Mouse (Mus musculus): Measurements from ENCODE around the gene Lztr1. TPM values are rescaled to one million over a fixed set of nuclear protein-coding genes. Genes with fewer than 3 reads are reported as not detected.

The Lztr1 gene
- polyA plus RNA-seq, 1 experiment from 2014 or later, result 78.4 TPM

- WGBS, result 2% methylated on average over 47 of the region's 47 CpGs
- H3K4me1 ChIP-seq (ENCODE audit: insufficient read depth), result no peaks in the 10 kb centered on the region
- DNase-seq, result peak; percentile 38
These were observed 18.9 kb upstream of the Lztr1 start, which contains the start of gene Aifm3 for GRCm38 (mm10) chr16:17489469-17490111. TSS of gene Aifm3 (plus strand) at chr16:17489611.

GRCm38 (mm10) chr16:17491154-17491553, 17.3 kb upstream of the Lztr1 start:
- WGBS, result 81% methylated on average over 5 of the region's 5 CpGs
- Histone ChIP-seq H3K4me2 (no peak overlapping the region), H3K4me1 (ENCODE audit: insufficient read depth) (no peaks in the 10 kb centered on the region), H3K4me3 (ENCODE audit: low read depth, low read length) (no peak overlapping the region), H3K27ac (ENCODE audit: low read depth) (no peak overlapping the region), H3K9ac (no peak overlapping the region), H3K9me3 (ENCODE audit: low read depth, low read length) (no peaks in the 10 kb centered on the region), H3K36me3 (ENCODE audit: insufficient read depth) (peaks cover 19% of the 10 kb centered on the region), H3K27me3 (ENCODE audit: insufficient read depth, low read length) (peaks cover 7% of the 10 kb centered on the region; the same call in 1 of the 2 replicates)
- no peak for DNase-seq
- no peak for ATAC-seq (ENCODE audit: insufficient read depth)
- TF ChIP-seq CTCF (IDR thresholded peaks at IDR 0.05; ENCODE audit: low read depth), result no peak

More at GRCm38 (mm10) chr16:17489469-17490111, 18.9 kb upstream of the Lztr1 start, which contains the start of gene Aifm3:
- H3K36me3 ChIP-seq (ENCODE audit: insufficient read depth), result peaks cover 35% of the 10 kb centered on the region
- peak within 1 kb of the TSS; percentile 79 for H3K4me2 ChIP-seq
- peak; percentile 78 for ATAC-seq (ENCODE audit: insufficient read depth)
- no peak within 1 kb of the TSS for H3K27ac ChIP-seq (ENCODE audit: low read depth)
- peaks cover 7% of the 10 kb centered on the region; the same call in 1 of the 2 replicates for H3K27me3 ChIP-seq (ENCODE audit: insufficient read depth, low read length)
- H3K9me3 ChIP-seq (ENCODE audit: low read depth, low read length), result no peaks in the 10 kb centered on the region
- H3K9ac ChIP-seq, result peak within 1 kb of the TSS; percentile 42
- TF ChIP-seq CTCF (IDR thresholded peaks at IDR 0.05; ENCODE audit: low read depth), result no peak
- peak within 1 kb of the TSS; percentile 41 for H3K4me3 ChIP-seq (ENCODE audit: low read depth, low read length)

GRCm38 (mm10) chr16:17491896-17492561, 16.5 kb upstream of the Lztr1 start:
- H3K4me1 ChIP-seq (ENCODE audit: insufficient read depth), result no peaks in the 10 kb centered on the region
- no peak overlapping the region for H3K4me2 ChIP-seq
- H3K9me3 ChIP-seq (ENCODE audit: low read depth, low read length), result no peaks in the 10 kb centered on the region
- H3K36me3 ChIP-seq (ENCODE audit: insufficient read depth), result peaks cover 11% of the 10 kb centered on the region; the same call in 1 of the 2 replicates
- WGBS, result 64% methylated on average over 5 of the region's 5 CpGs
- DNase-seq (no peak), ATAC-seq (ENCODE audit: insufficient read depth) (no peak)
- H3K27me3 ChIP-seq (ENCODE audit: insufficient read depth, low read length), result peaks cover 7% of the 10 kb centered on the region; the same call in 1 of the 2 replicates
- no peak for TF ChIP-seq CTCF (IDR thresholded peaks at IDR 0.05; ENCODE audit: low read depth)
- H3K4me3 ChIP-seq (ENCODE audit: low read depth, low read length), result no peak overlapping the region
- H3K9ac ChIP-seq, result no peak overlapping the region
- H3K27ac ChIP-seq (ENCODE audit: low read depth), result no peak overlapping the region

- Histone ChIP-seq H3K27me3 (ENCODE audit: insufficient read depth, low read length) (no peaks in the 10 kb centered on the region), H3K4me1 (ENCODE audit: insufficient read depth) (no peaks in the 10 kb centered on the region), H3K9me3 (ENCODE audit: low read depth, low read length) (no peaks in the 10 kb centered on the region), H3K4me3 (ENCODE audit: low read depth, low read length) (no peak overlapping the region), H3K9ac (no peak overlapping the region), H3K4me2 (no peak overlapping the region), H3K36me3 (ENCODE audit: insufficient read depth) (no peaks in the 10 kb centered on the region), H3K27ac (ENCODE audit: low read depth) (no peak overlapping the region)
- no peak for TF ChIP-seq CTCF (IDR thresholded peaks at IDR 0.05; ENCODE audit: low read depth)
- 38% methylated on average over 2 of the region's 2 CpGs for WGBS
- ATAC-seq (ENCODE audit: insufficient read depth) (no peak), DNase-seq (peak; percentile 82)
These were observed 11.8 kb upstream of the Lztr1 start for GRCm38 (mm10) chr16:17496499-17497305.

- no peak overlapping the region for H3K27ac ChIP-seq (ENCODE audit: low read depth)
- H3K4me3 ChIP-seq (ENCODE audit: low read depth, low read length), result no peak overlapping the region
- no peak for TF ChIP-seq CTCF (IDR thresholded peaks at IDR 0.05; ENCODE audit: low read depth)
- ATAC-seq (ENCODE audit: insufficient read depth) (peak; percentile 50; the same call in 1 of the 2 replicates), DNase-seq (peak; percentile 30)
- H3K27me3 ChIP-seq (ENCODE audit: insufficient read depth, low read length), result no peaks in the 10 kb centered on the region
- no peak overlapping the region for H3K4me2 ChIP-seq
- 26% methylated on average over 10 of the region's 10 CpGs for WGBS
- H3K36me3 ChIP-seq (ENCODE audit: insufficient read depth), result no peaks in the 10 kb centered on the region
- H3K4me1 ChIP-seq (ENCODE audit: insufficient read depth), result no peaks in the 10 kb centered on the region
- no peak overlapping the region for H3K9ac ChIP-seq
- no peaks in the 10 kb centered on the region for H3K9me3 ChIP-seq (ENCODE audit: low read depth, low read length)
These were observed 9.1 kb upstream of the Lztr1 start for GRCm38 (mm10) chr16:17499249-17499883.

- no peaks in the 10 kb centered on the region for H3K9me3 ChIP-seq (ENCODE audit: low read depth, low read length)
- no peaks in the 10 kb centered on the region for H3K4me1 ChIP-seq (ENCODE audit: insufficient read depth)
- no peak overlapping the region for H3K27ac ChIP-seq (ENCODE audit: low read depth)
- no peaks in the 10 kb centered on the region for H3K36me3 ChIP-seq (ENCODE audit: insufficient read depth)
- H3K9ac ChIP-seq, result no peak overlapping the region
- ATAC-seq (ENCODE audit: insufficient read depth), result no peak
- H3K27me3 ChIP-seq (ENCODE audit: insufficient read depth, low read length), result no peaks in the 10 kb centered on the region
- TF ChIP-seq CTCF (IDR thresholded peaks at IDR 0.05; ENCODE audit: low read depth), result no peak
- DNase-seq, result no peak
- no peak overlapping the region for H3K4me3 ChIP-seq (ENCODE audit: low read depth, low read length)
- no peak overlapping the region for H3K4me2 ChIP-seq
- 71% methylated on average over 4 of the region's 4 CpGs for WGBS
These were observed 5.8 kb upstream of the Lztr1 start for GRCm38 (mm10) chr16:17502681-17503080.
